Mouse (Mus musculus) cerebellum, postnatal 4 days (tissue): Measurements from ENCODE around the gene Sae1.

Experiments
- DNase-seq, 2 experiments: peaks; one replicate each; pipeline ENCODE4 v3.0.0; 2022; ENCODE audit warnings: low spot score in 2 of 2, mixed read lengths in 1 of 2

The Sae1 gene

DNA sequence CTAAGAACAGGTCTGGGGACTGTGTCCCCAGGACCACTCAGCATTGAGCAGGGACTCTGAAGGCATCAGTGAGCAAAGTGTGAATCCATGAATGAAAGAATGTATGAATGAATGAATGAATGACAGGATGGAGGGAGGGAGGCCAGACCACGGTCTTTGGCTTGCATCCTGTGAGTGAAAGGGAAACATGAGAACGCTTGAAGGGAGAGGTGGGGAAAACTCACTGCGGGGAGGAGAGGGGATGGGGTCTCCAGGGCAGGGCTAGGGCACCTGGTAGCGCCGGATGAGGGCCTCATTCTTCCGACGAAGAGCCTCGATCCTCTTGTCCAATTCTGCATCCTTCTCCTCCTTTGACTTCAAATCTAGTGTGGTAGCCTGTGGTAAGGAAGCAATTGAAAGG, 103.6 kb downstream of the Sae1 start:
- no peak for DNase-seq

DNA sequence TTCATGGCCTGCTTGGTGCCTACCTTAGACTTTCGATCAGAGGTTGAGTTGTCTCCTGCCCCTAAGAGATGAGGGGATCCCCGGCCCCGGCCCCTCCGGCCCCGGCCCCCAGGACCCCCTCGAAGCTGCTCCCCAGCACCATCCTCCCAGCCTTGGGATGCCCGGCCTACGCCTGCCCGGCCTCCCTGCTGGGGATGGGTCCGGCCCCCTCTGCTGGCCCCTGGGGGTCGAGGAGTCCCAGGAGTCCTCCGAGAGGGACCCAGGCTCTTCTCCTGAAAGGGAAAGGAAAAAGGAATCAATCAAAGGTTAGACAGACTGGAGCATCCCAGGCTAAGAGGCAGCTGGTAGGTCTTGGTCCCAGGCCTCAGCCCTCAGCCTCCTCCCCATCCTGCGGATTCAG, 105.3 kb downstream of the Sae1 start:
- no peak for DNase-seq

DNA sequence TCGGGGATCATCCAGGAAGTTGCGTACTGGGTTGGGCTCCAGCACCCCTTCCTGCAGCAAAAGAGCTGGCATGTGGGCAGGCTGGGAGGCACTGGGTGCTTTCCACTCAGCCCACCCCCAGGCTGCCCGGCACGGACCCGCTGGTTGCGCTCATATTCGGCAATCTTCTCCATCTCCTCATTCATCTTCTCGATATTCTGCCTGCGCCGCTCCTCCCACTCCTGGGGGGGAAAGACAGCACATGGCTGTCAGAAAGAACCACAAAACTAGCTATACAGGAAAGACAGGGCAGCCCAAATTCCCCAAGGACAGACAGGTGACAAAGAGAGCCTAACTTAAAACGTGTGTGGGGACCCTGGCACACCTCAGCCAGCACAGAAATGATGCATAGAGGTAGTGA, 106.9 kb downstream of the Sae1 start:
- no peak for DNase-seq

DNA sequence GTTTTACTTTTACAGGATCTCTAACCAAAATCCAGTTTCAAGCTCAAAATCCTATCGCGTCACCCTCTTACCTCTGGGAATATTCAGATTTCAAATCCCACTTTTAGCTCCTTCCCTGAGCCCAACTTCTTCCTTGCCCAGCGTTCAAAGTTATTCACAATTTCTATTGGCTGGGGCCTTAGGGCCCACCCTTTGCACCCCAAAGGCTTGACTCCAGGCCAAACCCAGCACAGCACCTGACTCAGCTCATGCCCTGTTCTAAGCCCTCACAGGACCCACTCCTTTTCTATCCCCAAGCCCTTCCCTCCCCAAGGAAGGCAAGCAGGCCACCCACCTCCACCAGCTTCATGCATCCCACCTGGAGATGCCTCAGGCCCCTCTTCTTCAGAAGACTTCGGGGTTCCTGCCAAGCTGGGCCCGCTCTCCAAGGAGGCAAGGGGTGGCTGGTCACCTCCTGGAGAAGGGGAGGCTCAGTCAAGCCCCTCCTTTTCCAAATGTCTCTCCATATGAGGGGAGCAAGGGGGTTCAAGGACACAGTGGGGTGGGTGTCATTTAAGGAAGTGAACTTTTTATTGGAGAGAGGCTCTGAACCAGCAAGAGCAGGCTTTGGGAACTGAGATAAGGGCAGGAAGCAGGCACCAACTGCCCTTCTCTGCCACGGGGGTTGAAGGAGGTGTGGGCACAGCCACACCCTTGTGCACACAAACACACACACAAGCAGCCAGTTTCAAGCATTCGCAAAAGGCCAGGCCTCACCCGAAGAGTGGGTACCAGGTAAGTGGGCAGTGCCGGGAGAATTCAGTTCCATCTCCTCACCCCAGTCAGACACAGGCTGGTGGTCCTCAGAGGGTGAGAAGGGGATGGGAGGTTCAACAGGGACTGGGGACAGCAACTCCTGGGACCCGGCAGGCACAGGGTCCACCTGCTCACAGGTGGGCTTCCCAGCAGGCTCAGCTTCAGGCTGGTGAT, 112.4 kb downstream of the Sae1 start:
- no peak for DNase-seq

DNA sequence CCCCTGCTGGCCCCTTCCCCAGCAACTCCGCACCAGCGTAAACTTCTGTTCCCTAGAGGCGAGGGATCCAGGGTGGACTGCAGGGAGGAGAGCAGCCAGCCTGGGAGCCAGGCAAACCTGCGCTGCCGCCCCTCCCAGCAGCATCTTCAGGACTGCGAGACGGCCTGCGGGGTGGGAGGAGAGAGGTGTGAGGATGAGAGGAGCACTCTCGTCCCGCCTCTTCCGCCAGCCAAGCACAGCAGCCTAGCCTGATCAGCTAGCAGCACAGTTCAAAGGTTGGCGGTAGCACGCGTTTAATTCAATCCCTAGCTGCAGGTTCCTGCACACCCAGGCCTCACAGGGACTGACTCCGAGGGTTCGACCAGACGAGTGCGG, 113.9 kb downstream of the Sae1 start:
- no peak for DNase-seq

DNA sequence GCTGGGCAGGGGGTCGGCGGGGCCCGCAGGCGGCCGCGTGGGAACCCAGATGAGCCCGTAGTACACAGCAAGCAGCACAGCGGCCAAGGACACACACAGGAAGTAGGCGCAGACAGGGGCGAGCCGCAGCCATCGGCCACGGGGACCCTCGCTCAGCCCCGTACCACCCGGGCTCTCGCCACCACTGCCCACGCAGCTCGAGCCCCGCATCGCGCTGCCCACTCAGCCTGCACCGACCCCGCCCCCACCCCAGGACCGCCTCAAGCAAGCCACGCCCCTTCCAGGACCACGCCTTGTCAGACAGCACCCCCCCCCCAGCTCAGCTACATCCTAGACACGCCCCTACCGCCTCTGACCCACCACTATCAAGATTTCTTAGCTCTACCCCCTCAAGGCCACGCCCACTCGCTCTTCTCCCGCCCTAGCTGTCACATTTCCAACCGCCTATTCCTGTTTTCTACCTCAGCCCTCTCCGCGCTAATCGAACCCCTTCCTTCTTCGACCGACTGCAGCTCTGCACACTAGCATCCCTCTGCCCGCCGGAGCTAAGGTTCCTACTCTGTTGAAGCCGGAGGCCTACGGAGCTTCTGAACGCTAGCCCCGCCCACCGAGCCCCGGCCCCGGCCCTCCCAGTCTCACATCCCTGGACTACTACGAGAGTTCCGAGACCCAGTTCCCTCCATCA, 114.4 kb downstream of the Sae1 start, which contains the start of gene Inafm1:
TSS of gene Inafm1 (minus strand) at position 537 of the 685 bp plus-strand sequence.
- peak; percentile 51 to 79 for DNase-seq

DNA sequence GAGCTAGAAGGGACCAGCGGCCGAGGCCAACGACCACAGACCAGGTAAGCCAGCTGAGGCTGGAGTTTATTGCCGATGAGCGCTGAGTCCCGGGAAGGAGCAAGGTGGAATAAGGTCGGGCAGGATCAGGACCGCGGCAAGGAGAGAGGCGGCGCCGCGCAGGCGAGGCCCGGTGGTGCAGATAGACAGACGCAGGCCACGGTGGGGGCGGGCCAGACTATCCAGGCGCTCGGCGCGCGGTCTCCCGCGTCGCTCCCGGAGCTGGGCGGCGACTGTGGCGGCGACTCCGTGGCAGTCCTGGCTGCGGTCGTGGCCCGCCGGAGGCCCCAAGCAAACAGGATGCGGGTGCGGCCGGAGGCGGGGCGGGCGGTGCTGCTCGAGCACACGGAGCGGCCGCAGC, 114.9 kb downstream of the Sae1 start:
- peak in 1 of 2 experiments; percentile 69 for DNase-seq

DNA sequence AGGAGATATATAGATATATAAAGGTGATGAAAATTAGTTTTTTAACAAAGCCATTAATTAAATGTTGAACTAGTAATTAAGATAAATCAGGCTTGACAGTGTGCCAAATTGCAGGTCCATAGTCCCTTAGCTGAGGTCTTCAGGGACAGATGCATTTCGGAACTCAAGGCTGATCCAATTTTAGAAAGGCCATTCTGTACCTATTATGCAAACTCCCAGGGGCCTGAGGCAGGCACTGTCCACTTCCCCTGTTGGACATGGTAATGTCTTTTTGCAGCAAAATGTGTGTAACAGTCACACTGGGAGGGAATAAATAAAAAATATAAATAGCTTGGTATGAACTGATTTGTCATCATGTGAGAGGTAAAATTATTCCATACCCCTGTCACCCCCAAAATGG, 116.5 kb downstream of the Sae1 start:
- no peak for DNase-seq
